Mouse (Mus musculus) liver, adult 2 months (tissue): ENCODE data around the gene Atf2.

Experiments
- CTCF ChIP-seq: fragments of 200-500 bp; IDR thresholded peaks from 2 replicates; pipeline ENCODE4 v1.5.1; 2011; ENCODE audit warnings: low read depth, low read length, control low read depth
- POLR2A ChIP-seq: fragments of 200-500 bp; IDR thresholded peaks from 2 replicates; pipeline ENCODE4 v1.6.1; 2011; ENCODE audit warnings: low read length, control low read depth; ENCODE audit not compliant: insufficient read depth; ENCODE audit errors: extremely low read depth

- TF ChIP-seq CTCF (no peak), POLR2A (no peak)
Measured at GRCm38 (mm10) chr2:73941281-73941680, 48.8 kb upstream of the Atf2 start.
